Mouse (Mus musculus): ENCODE data around the gene Jakmip3.

Gene Jakmip3

GRCm38 (mm10) chr7:139101286-139101804 lies 160.8 kb downstream of the Jakmip3 start:
- DNase-seq, result no peak

GRCm38 (mm10) chr7:139101826-139102225 lies 161.3 kb downstream of the Jakmip3 start:
- DNase-seq, result no peak

GRCm38 (mm10) chr7:139103960-139104381 lies 163.4 kb downstream of the Jakmip3 start:
- no peak for DNase-seq

- DNase-seq, result no peak
These were observed 164.5 kb downstream of the Jakmip3 start for GRCm38 (mm10) chr7:139105076-139105475.

- no peak for DNase-seq
These were observed 165.2 kb downstream of the Jakmip3 start for GRCm38 (mm10) chr7:139105705-139106104.

GRCm38 (mm10) chr7:139107908-139108650 lies 167.5 kb downstream of the Jakmip3 start:
- no peak for DNase-seq

GRCm38 (mm10) chr7:139119152-139119774 lies 178.7 kb downstream of the Jakmip3 start:
- DNase-seq, result peak in 1 of 2 experiments; percentile 11

GRCm38 (mm10) chr7:139119775-139120153 lies 179.2 kb downstream of the Jakmip3 start:
- no peak for DNase-seq

GRCm38 (mm10) chr7:139125881-139126280 lies 185.4 kb downstream of the Jakmip3 start:
- no peak for DNase-seq

GRCm38 (mm10) chr7:139126549-139126948 lies 186.0 kb downstream of the Jakmip3 start:
- DNase-seq, result no peak

GRCm38 (mm10) chr7:139128994-139129393 lies 188.5 kb downstream of the Jakmip3 start:
- no peak for DNase-seq

- DNase-seq, result no peak
These were observed 189.8 kb downstream of the Jakmip3 start for GRCm38 (mm10) chr7:139130361-139130760.

- DNase-seq, result no peak
These were observed 191.0 kb downstream of the Jakmip3 start for GRCm38 (mm10) chr7:139131538-139131937.

- DNase-seq, result no peak
These were observed 192.9 kb downstream of the Jakmip3 start for GRCm38 (mm10) chr7:139133446-139133845.

Measured in thymus, adult 18-20 months (tissue).